Mouse (Mus musculus): ENCODE measurements around the gene Scarb1. TPM values are rescaled to one million over a fixed set of nuclear protein-coding genes. Genes with fewer than 3 reads are reported as not detected.

Gene Scarb1
- polyA plus RNA-seq, 1 experiment from 2014 or later, result 64.9 TPM

GRCm38 (mm10) chr5:125325285-125325684, 15.6 kb downstream of the Scarb1 start:
- Histone ChIP-seq H3K4me2 (replicated peaks; ENCODE audit: low read depth, low read length) (no peak overlapping the region), H3K4me1 (ENCODE audit: insufficient read depth, low read depth, low read length) (no peaks in the 10 kb centered on the region), H3K27ac (ENCODE audit: low read length) (no peak overlapping the region), H3K9me3 (ENCODE audit: low read length) (no peaks in the 10 kb centered on the region), H3K9ac (replicated peaks; ENCODE audit: low read depth) (no peak overlapping the region), H3K4me3 (ENCODE audit: low read depth, low read length) (no peak overlapping the region), H3K27me3 (replicated peaks; ENCODE audit: insufficient read depth, low read length) (no peaks in the 10 kb centered on the region), H3K36me3 (ENCODE audit: insufficient read depth, low read length) (no peaks in the 10 kb centered on the region)
- ATAC-seq (no peak), DNase-seq (ENCODE audit: low spot score) (no peak)
- no peak for TF ChIP-seq CTCF (IDR thresholded peaks at IDR 0.05)
- TF ChIP-seq EP300 (IDR thresholded peaks at IDR 0.05), result no peak
- WGBS, result 55% methylated on average over 4 of the region's 4 CpGs

- H3K4me1 ChIP-seq (ENCODE audit: insufficient read depth, low read depth, low read length), result no peaks in the 10 kb centered on the region
- H3K4me2 ChIP-seq (replicated peaks; ENCODE audit: low read depth, low read length), result no peak overlapping the region
- no peaks in the 10 kb centered on the region for H3K9me3 ChIP-seq (ENCODE audit: low read length)
- TF ChIP-seq CTCF (IDR thresholded peaks at IDR 0.05) (no peak), EP300 (IDR thresholded peaks at IDR 0.05) (no peak)
- DNase-seq (ENCODE audit: low spot score) (no peak), ATAC-seq (no peak)
- H3K36me3 ChIP-seq (ENCODE audit: insufficient read depth, low read length), result no peaks in the 10 kb centered on the region
- H3K27me3 ChIP-seq (replicated peaks; ENCODE audit: insufficient read depth, low read length), result no peaks in the 10 kb centered on the region
- H3K27ac ChIP-seq (ENCODE audit: low read length), result no peak overlapping the region
- WGBS, result 80% methylated on average over 7 of the region's 7 CpGs
- no peak overlapping the region for H3K4me3 ChIP-seq (ENCODE audit: low read depth, low read length)
- H3K9ac ChIP-seq (replicated peaks; ENCODE audit: low read depth), result no peak overlapping the region
Measured at GRCm38 (mm10) chr5:125323939-125324480, 16.9 kb downstream of the Scarb1 start.

GRCm38 (mm10) chr5:125323128-125323527, 17.8 kb downstream of the Scarb1 start:
- no peaks in the 10 kb centered on the region for H3K36me3 ChIP-seq (ENCODE audit: insufficient read depth, low read length)
- WGBS, result 76% methylated on average over 6 of the region's 6 CpGs
- H3K9ac ChIP-seq (replicated peaks; ENCODE audit: low read depth), result no peak overlapping the region
- no peak overlapping the region for H3K4me2 ChIP-seq (replicated peaks; ENCODE audit: low read depth, low read length)
- TF ChIP-seq EP300 (IDR thresholded peaks at IDR 0.05), result no peak
- TF ChIP-seq CTCF (IDR thresholded peaks at IDR 0.05), result no peak
- DNase-seq (ENCODE audit: low spot score) (no peak), ATAC-seq (no peak)
- H3K9me3 ChIP-seq (ENCODE audit: low read length), result no peaks in the 10 kb centered on the region
- no peak overlapping the region for H3K27ac ChIP-seq (ENCODE audit: low read length)
- H3K4me1 ChIP-seq (ENCODE audit: insufficient read depth, low read depth, low read length), result no peaks in the 10 kb centered on the region
- H3K27me3 ChIP-seq (replicated peaks; ENCODE audit: insufficient read depth, low read length), result no peaks in the 10 kb centered on the region
- H3K4me3 ChIP-seq (ENCODE audit: low read depth, low read length), result no peak overlapping the region

- no peak for DNase-seq (ENCODE audit: low spot score)
- no peak for ATAC-seq
- Histone ChIP-seq H3K4me3 (ENCODE audit: low read depth, low read length) (no peak overlapping the region), H3K4me2 (replicated peaks; ENCODE audit: low read depth, low read length) (no peak overlapping the region), H3K27me3 (replicated peaks; ENCODE audit: insufficient read depth, low read length) (no peaks in the 10 kb centered on the region), H3K9ac (replicated peaks; ENCODE audit: low read depth) (no peak overlapping the region), H3K4me1 (ENCODE audit: insufficient read depth, low read depth, low read length) (no peaks in the 10 kb centered on the region), H3K9me3 (ENCODE audit: low read length) (no peaks in the 10 kb centered on the region), H3K36me3 (ENCODE audit: insufficient read depth, low read length) (no peaks in the 10 kb centered on the region), H3K27ac (ENCODE audit: low read length) (no peak overlapping the region)
- WGBS, result 67% methylated on average over 3 of the region's 3 CpGs
- TF ChIP-seq CTCF (IDR thresholded peaks at IDR 0.05) (no peak), EP300 (IDR thresholded peaks at IDR 0.05) (no peak)
Measured at GRCm38 (mm10) chr5:125321836-125322235, 19.1 kb downstream of the Scarb1 start.

- Histone ChIP-seq H3K9me3 (ENCODE audit: low read length) (no peaks in the 10 kb centered on the region), H3K4me2 (replicated peaks; ENCODE audit: low read depth, low read length) (no peak overlapping the region), H3K27ac (ENCODE audit: low read length) (peak overlapping the region; percentile 17; the same call in 1 of the 2 replicates), H3K4me3 (ENCODE audit: low read depth, low read length) (no peak overlapping the region), H3K36me3 (ENCODE audit: insufficient read depth, low read length) (no peaks in the 10 kb centered on the region), H3K27me3 (replicated peaks; ENCODE audit: insufficient read depth, low read length) (no peaks in the 10 kb centered on the region), H3K9ac (replicated peaks; ENCODE audit: low read depth) (no peak overlapping the region), H3K4me1 (ENCODE audit: insufficient read depth, low read depth, low read length) (no peaks in the 10 kb centered on the region)
- TF ChIP-seq EP300 (IDR thresholded peaks at IDR 0.05) (peak; percentile 74), CTCF (IDR thresholded peaks at IDR 0.05) (no peak)
- ATAC-seq (peak; percentile 82), DNase-seq (ENCODE audit: low spot score) (peak; percentile 57)
- WGBS, result 51% methylated on average over 16 of the region's 16 CpGs
Measured at GRCm38 (mm10) chr5:125319057-125319800, 21.7 kb downstream of the Scarb1 start.

GRCm38 (mm10) chr5:125317953-125318352, 22.9 kb downstream of the Scarb1 start:
- WGBS, result 61% methylated on average over 8 of the region's 8 CpGs
- Histone ChIP-seq H3K9ac (replicated peaks; ENCODE audit: low read depth) (no peak overlapping the region), H3K4me1 (ENCODE audit: insufficient read depth, low read depth, low read length) (peaks cover 2% of the 10 kb centered on the region; the same call in 1 of the 2 replicates), H3K4me3 (ENCODE audit: low read depth, low read length) (no peak overlapping the region), H3K4me2 (replicated peaks; ENCODE audit: low read depth, low read length) (no peak overlapping the region), H3K36me3 (ENCODE audit: insufficient read depth, low read length) (no peaks in the 10 kb centered on the region), H3K27ac (ENCODE audit: low read length) (no peak overlapping the region), H3K9me3 (ENCODE audit: low read length) (no peaks in the 10 kb centered on the region), H3K27me3 (replicated peaks; ENCODE audit: insufficient read depth, low read length) (no peaks in the 10 kb centered on the region)
- DNase-seq (ENCODE audit: low spot score) (no peak), ATAC-seq (no peak)
- TF ChIP-seq CTCF (IDR thresholded peaks at IDR 0.05) (no peak), EP300 (IDR thresholded peaks at IDR 0.05) (no peak)

All from lung, postnatal 0 days (tissue).